Mouse (Mus musculus) adrenal gland, postnatal 4 days (tissue): ENCODE data around the gene Stx5a. TPM values are rescaled to one million over a fixed set of nuclear protein-coding genes. Genes with fewer than 3 reads are reported as not detected.
"Not testable (repeated sequence)": the region's sequence is repeated elsewhere in the genome, so short reads cannot be mapped to it uniquely, and the experiment has no call there.

Experiments used
- DNase-seq, 2 experiments: peaks; one replicate each; pipeline ENCODE4 v3.0.0; 2021 to 2022; ENCODE audit warnings: low spot score in 2 of 2, mixed read lengths in 2 of 2
- total RNA-seq, 2 experiments: library from RNA; stranded (reverse); gene quantifications; 2 replicates each; pipeline ENCODE4 v1.2.3; 2021

Gene Stx5a
- total RNA-seq, 2 experiments from 2014 or later, result 118 to 125 TPM

GRCm38 (mm10) chr19:8715868-8716766 lies 25.1 kb upstream of the Stx5a start:
- no peak for DNase-seq

DNA sequence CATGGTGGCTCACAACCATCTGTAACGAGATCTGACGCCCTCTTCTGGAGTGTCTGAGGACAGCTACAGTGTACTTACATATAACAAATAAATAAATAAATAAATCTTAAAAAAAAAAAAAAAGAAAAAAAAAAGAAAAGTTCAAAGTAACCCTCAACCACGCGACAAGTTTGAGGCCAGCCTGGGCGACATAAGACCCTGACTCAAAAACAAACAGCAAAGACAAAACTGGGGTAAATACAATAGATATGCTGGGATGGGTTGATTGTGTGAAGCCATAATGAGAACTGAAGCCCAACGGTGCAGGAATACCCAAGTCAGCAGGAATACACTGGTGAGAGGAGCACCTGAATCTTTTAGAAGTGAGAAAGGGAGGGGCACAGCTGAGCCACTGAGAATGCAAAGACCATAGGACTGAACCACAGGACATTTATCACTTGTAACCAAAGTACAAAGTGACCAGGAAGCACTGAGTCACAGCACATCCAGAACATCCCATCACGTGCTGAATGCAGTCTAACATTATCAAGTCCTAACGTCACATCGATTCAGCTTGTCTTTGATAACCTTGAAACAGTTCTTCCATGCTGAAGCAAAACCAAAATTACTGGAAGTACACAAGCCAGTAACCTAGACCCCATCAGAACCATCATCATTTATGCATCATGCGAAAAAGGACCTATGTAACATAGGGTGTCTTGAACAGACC lies 24.3 kb upstream of the Stx5a start:
- DNase-seq, result no peak

DNA sequence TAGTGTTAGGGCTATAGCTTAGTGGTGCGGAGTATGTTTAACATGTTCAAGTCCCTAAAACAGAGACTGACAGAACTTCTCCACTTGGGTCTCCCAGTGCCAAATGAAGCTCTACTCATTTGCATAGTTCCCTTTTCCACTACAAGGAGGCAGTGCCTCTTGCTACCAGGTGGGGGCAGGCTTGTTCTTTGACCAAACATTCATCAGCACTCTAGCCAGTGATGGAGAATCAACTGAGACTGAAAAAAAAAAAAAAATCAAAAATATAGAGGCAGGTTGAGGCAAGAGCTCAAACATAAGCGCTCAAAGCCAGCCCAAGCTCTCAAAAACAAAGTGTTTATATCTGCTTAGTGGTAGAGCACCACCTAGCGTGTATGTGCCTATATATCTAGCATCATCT lies 22.9 kb upstream of the Stx5a start:
- peak; percentile 25 to 27 for DNase-seq

- DNase-seq, result not testable (repeated sequence)
Observed at GRCm38 (mm10) chr19:8719037-8719436, 22.2 kb upstream of the Stx5a start.

GRCm38 (mm10) chr19:8721378-8721777 lies 19.8 kb upstream of the Stx5a start:
- no peak for DNase-seq

GRCm38 (mm10) chr19:8722021-8722420 lies 19.2 kb upstream of the Stx5a start:
- DNase-seq, result no peak

- DNase-seq, result no peak
Observed at GRCm38 (mm10) chr19:8722559-8722906, 18.7 kb upstream of the Stx5a start.

GRCm38 (mm10) chr19:8722907-8723573 lies 18.2 kb upstream of the Stx5a start, which contains the start of gene Slc3a2:
Slc3a2 (minus strand) TSS chr19:8723369.
- DNase-seq, result peak; percentile 75 to 90

GRCm38 (mm10) chr19:8723574-8724346 lies 17.5 kb upstream of the Stx5a start:
- no peak for DNase-seq

DNA sequence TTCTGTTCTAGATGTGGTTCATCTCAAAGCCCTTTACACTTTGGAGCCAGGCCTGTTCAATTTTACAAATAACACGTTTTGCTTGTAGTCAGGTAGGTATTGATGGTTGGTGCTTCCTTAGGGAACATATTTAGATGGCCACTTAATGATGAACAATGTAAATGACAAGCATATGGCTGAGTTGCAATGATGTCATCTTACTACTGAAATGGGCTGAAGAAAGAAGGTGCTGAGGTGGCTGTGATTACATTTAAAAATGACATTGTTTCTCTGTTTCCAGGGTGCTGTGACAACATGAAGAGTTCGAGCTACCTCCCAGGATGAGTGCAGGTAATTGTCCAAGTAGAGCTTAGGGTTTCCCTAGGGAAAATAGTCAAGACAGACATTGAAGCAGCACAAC lies 16.8 kb upstream of the Stx5a start:
- DNase-seq, result no peak

GRCm38 (mm10) chr19:8725081-8725613 lies 16.1 kb upstream of the Stx5a start:
- DNase-seq, result no peak

GRCm38 (mm10) chr19:8726609-8727390 lies 14.4 kb upstream of the Stx5a start:
- no peak for DNase-seq

DNA sequence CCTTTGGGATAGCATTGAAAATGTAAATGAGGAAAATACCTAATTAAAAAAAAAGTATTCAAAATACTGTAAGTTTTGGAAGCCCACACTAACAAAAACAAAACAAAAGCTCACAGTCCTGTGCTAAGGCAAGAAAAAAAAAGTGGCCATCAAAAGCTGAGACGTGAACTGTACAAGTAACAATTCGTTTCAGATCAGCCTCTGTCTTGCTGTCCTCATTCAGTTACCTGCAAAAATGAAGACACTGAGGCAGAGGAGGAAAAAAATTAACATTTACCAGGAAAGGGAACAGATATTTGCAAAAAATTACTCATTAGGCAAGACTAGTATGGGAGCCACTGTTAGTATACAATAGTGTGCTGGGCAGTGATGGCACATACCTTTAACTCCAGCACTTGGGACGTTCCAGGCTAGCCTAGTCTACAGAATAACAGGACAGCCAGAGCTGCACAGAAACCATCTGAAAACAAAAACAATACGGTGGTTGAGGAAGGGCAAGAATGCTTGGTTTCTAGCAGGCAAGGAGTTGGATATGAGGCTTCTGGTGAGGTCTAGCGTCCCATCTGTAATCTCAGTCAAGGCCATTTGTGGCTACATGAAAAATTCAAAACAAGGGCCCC lies 13.6 kb upstream of the Stx5a start:
- no peak for DNase-seq

GRCm38 (mm10) chr19:8728335-8729099 lies 12.7 kb upstream of the Stx5a start:
- not testable (repeated sequence) for DNase-seq

- no peak for DNase-seq
Observed at GRCm38 (mm10) chr19:8734334-8734733, 6.9 kb upstream of the Stx5a start.

GRCm38 (mm10) chr19:8735389-8736159 lies 5.6 kb upstream of the Stx5a start, which contains the start of gene Wdr74:
Wdr74 (plus strand) TSS chr19:8735827.
- DNase-seq, result peak; percentile 76 to 81

- DNase-seq, result no peak
Observed at GRCm38 (mm10) chr19:8736160-8736467, 5.1 kb upstream of the Stx5a start.

- DNase-seq, result no peak
Observed at GRCm38 (mm10) chr19:8738911-8739310, 2.3 kb upstream of the Stx5a start.
